Mouse (Mus musculus): ENCODE results near the gene Kcnc4. TPM values are rescaled to one million over a fixed set of nuclear protein-coding genes. Genes with fewer than 3 reads are reported as not detected.

The Kcnc4 gene
- total RNA-seq, 2 experiments from 2014 or later: 68.4 to 73.4 TPM

DNA sequence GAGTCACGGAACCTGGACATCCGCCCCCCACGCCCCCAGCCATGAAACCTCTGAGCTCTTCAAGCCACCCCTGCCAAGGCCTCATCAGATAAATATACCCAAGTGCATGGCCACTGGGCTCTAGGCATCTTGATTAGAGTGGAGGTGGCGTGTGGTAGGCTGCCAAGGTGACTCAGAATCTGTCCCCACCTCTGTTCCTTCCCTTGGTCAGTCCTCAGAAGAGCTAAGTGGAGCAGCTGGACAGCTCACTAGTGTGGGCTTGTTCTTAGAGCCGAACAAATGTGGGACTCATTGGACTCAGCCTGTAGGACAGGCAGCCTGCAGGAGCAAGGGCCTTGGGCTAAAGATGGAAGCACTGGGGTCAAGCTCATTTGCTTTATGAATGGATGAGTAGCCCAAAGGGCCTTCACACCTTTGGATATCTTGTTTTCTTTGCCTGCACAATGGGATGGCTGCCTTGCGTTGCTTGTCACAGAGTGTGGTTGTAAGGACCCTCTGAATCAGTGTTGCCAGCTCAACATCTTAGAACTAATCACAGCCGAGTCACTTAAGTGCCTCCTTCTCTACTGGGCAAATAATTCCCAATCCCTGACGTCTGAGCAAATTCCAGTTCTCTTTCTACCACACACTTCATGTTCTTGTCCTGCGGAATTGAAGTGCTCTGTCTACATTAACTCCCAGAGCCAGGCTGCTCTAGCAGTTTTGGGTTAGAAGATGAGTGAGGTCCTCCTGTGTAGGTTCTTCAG lies 42.6 kb downstream of the Kcnc4 start:
- Histone ChIP-seq H3K4me3 (no peak overlapping the region), H3K27ac (no peak overlapping the region)
- DNase-seq (ENCODE audit: extremely low spot score in 1 of 2, low spot score in 2 of 2): no peak
- no peak for TF ChIP-seq CTCF (IDR thresholded peaks at IDR 0.05)
- intact Hi-C loops (cut with DNase I): no loop called here

DNA sequence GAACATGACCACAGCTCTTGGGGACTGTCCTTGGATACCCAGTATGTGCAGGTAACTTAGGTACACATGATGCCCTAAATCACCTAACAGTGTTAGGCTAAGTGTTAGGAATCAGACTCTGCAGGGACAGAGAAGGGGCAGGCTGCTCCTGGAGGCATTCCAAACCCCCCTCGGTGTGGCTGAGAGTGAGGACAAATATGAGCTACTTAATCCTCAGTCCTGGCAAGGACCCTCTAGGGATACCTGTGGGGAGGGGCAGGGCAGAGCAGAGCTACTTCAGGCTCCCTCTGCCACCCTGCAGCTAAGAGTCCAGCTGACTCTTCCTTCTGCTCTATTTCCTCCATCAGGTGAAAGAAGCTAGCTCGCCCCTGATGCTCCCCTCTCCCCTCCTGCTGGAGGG lies 46.3 kb downstream of the Kcnc4 start:
- intact Hi-C loops (cut with DNase I): no loop called here
- no peak for DNase-seq (ENCODE audit: extremely low spot score in 1 of 2, low spot score in 2 of 2)
- H3K27ac ChIP-seq: no peak overlapping the region
- no peak overlapping the region for H3K4me3 ChIP-seq
- TF ChIP-seq CTCF (IDR thresholded peaks at IDR 0.05): no peak

DNA sequence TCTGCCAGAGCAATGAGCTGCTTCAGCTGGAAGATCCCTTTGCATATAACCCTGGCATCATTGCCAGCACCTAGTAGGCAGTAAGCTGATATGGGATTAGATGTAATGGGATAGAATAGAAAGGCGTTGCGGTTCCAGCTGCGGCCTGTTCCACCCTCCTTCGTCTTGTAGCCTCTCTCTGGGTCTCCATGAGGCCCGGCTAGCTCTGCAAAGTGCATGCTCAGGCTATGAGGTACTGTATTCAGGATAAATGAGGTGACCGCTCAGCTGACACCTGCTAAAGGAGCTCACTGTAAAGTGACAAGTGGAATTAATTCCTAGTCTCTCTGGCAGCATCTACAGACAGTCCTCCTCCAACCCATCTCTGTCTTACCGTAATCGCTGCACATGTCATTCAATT lies 46.8 kb downstream of the Kcnc4 start:
- intact Hi-C loops (cut with DNase I): no loop called here
- no peak overlapping the region for H3K27ac ChIP-seq

DNA sequence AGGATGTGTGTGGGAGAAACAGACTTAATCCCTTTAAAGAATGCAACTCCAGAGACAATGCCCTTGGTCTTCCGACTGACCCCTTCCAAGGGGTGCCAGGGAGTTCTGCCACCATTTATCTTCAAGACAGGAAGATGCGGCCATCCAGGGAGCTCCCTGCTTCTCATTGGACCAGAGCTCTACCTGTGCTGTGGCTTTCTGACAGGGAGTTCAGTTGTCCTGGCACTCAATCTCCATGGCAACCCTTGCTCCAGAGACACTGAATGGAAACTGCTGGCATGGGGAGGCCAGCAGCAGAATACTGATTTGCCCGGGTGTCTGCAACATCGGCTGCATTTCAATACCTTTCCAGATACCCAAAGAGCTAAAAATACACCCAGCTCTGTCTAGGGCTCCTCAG lies 47.7 kb downstream of the Kcnc4 start:
- no peak for DNase-seq (ENCODE audit: extremely low spot score in 1 of 2, low spot score in 2 of 2)

More for the DNA sequence above, 46.8 kb downstream of the Kcnc4 start:
- DNase-seq (ENCODE audit: extremely low spot score in 1 of 2, low spot score in 2 of 2): no peak
- no peak for TF ChIP-seq CTCF (IDR thresholded peaks at IDR 0.05)
- H3K4me3 ChIP-seq: no peak overlapping the region

DNA sequence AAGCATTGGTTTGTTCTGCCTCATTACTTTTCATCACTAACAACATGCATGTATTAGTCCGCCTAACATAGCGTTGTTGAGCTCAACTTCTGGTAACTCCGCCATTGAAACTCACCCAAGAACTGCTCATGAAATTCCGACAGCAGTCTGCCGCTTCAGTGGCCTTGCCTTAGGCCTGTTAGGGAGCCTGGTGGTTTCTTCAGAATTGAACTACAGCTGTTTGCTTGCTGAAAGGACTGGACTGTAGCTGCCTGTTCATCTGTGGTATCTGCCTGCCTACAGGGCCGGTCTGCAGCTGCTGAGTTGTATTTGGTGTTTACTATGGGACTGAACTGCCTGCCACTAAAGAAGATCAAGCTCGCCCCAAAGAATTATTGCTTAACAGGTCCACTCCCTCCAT lies 58.0 kb downstream of the Kcnc4 start:
- no peak for DNase-seq (ENCODE audit: extremely low spot score in 1 of 2, low spot score in 2 of 2)
- TF ChIP-seq CTCF (IDR thresholded peaks at IDR 0.05): no peak
- Histone ChIP-seq H3K4me3 (no peak overlapping the region), H3K27ac (no peak overlapping the region)
- intact Hi-C loops (cut with DNase I): loop anchor here (2.0 kb wide), 1 partner anchor 15 kb away; no protein-coding TSS in a partner anchor

More for the DNA sequence above, 47.7 kb downstream of the Kcnc4 start:
- Histone ChIP-seq H3K4me3 (no peak overlapping the region), H3K27ac (no peak overlapping the region)
- intact Hi-C loops (cut with DNase I): no loop called here
- TF ChIP-seq CTCF (IDR thresholded peaks at IDR 0.05): no peak

DNA sequence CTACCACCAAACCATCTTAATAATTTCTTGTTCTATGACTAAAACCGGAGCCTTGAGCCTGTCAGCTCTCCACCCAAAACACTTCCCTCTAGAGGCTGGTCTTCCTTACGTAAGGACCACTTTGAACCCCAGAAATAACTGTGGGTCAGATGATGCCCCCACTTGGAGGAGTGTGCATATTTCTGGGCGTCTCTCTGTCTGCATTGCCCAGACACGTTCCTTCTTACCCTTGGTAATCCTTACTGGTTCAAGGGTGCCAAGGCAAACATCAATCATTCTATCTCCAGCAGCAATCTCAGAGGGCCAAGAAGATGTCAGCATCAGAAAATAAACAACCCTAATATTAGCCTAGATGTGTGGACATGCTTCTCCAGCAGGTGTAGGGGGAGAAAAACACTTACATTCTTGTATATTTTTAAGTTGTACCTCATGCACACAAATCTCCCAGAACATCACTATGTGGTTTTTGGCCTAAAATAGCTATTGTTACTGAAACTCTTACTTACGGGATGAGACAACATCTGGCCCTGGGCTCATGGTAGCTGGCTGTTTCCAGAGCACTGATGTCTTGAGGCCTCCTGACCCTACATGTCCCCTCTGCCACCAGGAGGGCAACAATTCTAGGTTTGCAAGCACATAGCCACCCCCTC lies 59.2 kb downstream of the Kcnc4 start:
- intact Hi-C loops (cut with DNase I): loop anchor here (2.0 kb wide), 1 partner anchor 13 kb away; no protein-coding TSS in a partner anchor
- no peak for DNase-seq (ENCODE audit: extremely low spot score in 1 of 2, low spot score in 2 of 2)
- TF ChIP-seq CTCF (IDR thresholded peaks at IDR 0.05): no peak
- H3K4me3 ChIP-seq: no peak overlapping the region
- H3K27ac ChIP-seq: no peak overlapping the region

DNA sequence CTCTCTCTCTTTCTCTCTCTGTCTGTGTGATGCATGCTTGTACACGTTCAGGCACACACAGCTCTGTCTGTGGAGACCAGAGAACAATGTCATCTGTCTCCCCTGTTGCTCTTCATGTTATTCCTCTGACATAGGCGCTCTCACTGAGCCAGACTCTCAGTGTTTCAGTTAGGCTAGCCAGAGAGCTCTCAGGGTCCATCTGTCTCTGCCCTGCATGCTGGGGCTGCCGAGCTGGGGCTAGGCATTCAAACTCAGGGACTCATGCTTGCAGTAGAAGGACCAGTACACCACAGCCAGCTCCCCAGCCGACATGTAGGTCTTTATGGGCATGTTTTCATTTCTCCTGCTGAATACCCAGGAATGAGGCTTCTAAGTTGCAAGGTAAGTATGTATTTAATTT lies 68.2 kb downstream of the Kcnc4 start:
- intact Hi-C loops (cut with DNase I): no loop called here
- no peak for TF ChIP-seq CTCF (IDR thresholded peaks at IDR 0.05)
- DNase-seq (ENCODE audit: extremely low spot score in 1 of 2, low spot score in 2 of 2): no peak
- H3K27ac ChIP-seq: no peak overlapping the region
- H3K4me3 ChIP-seq: no peak overlapping the region

Other genes starting within 250 kb of the Kcnc4 start
- not detected for gene Cym, start 237.8 kb downstream of the Kcnc4 start, total RNA-seq (2021)
- not detected for gene A630076J17Rik, start 228.9 kb downstream of the Kcnc4 start, total RNA-seq (2021)
- not detected for gene Prok1, start 219.8 kb downstream of the Kcnc4 start, total RNA-seq (2021)
- 10 to 100 TPM; 69.5 to 69.7 TPM for gene Lamtor5, start 180.7 kb downstream of the Kcnc4 start, total RNA-seq (2021)
- 1 to 10 TPM in 1 of 2 experiments, under 1 TPM in 1; 0.98 to 1.5 TPM for gene Slc16a4, start 168.3 kb downstream of the Kcnc4 start, total RNA-seq (2021)
- gene Rbm15, start 125.9 kb downstream of the Kcnc4 start, total RNA-seq (2021): 10 to 100 TPM; 27.1 to 28.1 TPM
- gene Slc6a17, start 58.5 kb upstream of the Kcnc4 start, total RNA-seq (2021): 100 to 1,000 TPM; 369 to 419 TPM
- under 1 TPM in 1 of 2 experiments, not detected in 1; 0.33 TPM for gene Ubl4b, start 95.5 kb upstream of the Kcnc4 start, total RNA-seq (2021)
- gene Alx3, start 135.5 kb upstream of the Kcnc4 start, total RNA-seq (2021): under 1 TPM; 0.40 to 0.86 TPM
- not detected for gene Gm10961, start 171.8 kb upstream of the Kcnc4 start, total RNA-seq (2021)
- gene Strip1, start 172.1 kb upstream of the Kcnc4 start, total RNA-seq (2021): 10 to 100 TPM; 65.9 to 69.0 TPM
- 100 to 1,000 TPM; 332 to 340 TPM for gene Ahcyl1, start 237.0 kb upstream of the Kcnc4 start, total RNA-seq (2021)